Mouse (Mus musculus) megakaryocyte, embryonic 14.5 days (primary cell): Measurements from ENCODE around the gene Nbr1. TPM values are rescaled to one million over a fixed set of nuclear protein-coding genes. Genes with fewer than 3 reads are reported as not detected.
A peak's percentile ranks its signal among the peaks of the same experiment; 100 is the strongest.

Source experiments
- H3K27me3 ChIP-seq: replicated peaks from 2 replicates; pipeline ENCODE3; 2012; ENCODE audit warnings: inconsistent platforms
- H3K36me3 ChIP-seq: replicated peaks from 2 replicates; pipeline ENCODE3; 2012; ENCODE audit warnings: low read length, inconsistent platforms, mixed read lengths
- H3K4me1 ChIP-seq: 2 replicates; pipeline ENCODE4 v1.6.1; 2012; ENCODE audit warnings: inconsistent platforms
- H3K4me3 ChIP-seq: replicated peaks from 2 replicates; pipeline ENCODE3; 2012; ENCODE audit warnings: moderate library complexity, mild to moderate bottlenecking, inconsistent platforms
- H3K9me3 ChIP-seq: 2 replicates; pipeline ENCODE4 v1.6.1; 2012; ENCODE audit warnings: inconsistent platforms
- FLI1 ChIP-seq: IDR thresholded peaks from 2 replicates; pipeline ENCODE4 v1.6.1; 2012; ENCODE audit warnings: low read length, inconsistent platforms, mixed read lengths
- GATA1 ChIP-seq: IDR thresholded peaks from 3 replicates; pipeline ENCODE4 v1.6.1; 2012; ENCODE audit warnings: mixed read lengths, low read length, inconsistent platforms, borderline replicate concordance
- polyA plus RNA-seq: library from polyadenylated mRNA; stranded (reverse); fragments of >175 nt; gene quantifications from 2 replicates; pipeline ENCODE4 v1.2.3, GENCODE M21; 2012; ENCODE audit warnings: low replicate concordance; ENCODE audit not compliant: insufficient read depth

Nbr1 gene
- polyA plus RNA-seq, 1 experiment = 55.6 TPM

- Histone ChIP-seq H3K4me3 (peak overlapping the region; percentile 6), H3K9me3 (no peaks in the 10 kb centered on the region), H3K36me3 (peaks cover 57% of the 10 kb centered on the region), H3K4me1 (peaks cover 10% of the 10 kb centered on the region), H3K27me3 (no peaks in the 10 kb centered on the region)
- TF ChIP-seq GATA1 (no peak), FLI1 (no peak)
Measured at GRCm38 (mm10) chr11:101544132-101544531, 7.8 kb upstream of the Nbr1 start.

GRCm38 (mm10) chr11:101548526-101548925, 3.4 kb upstream of the Nbr1 start:
- H3K4me1 ChIP-seq = peaks cover 20% of the 10 kb centered on the region
- no peaks in the 10 kb centered on the region for H3K9me3 ChIP-seq
- H3K27me3 ChIP-seq = no peaks in the 10 kb centered on the region
- H3K4me3 ChIP-seq = no peak overlapping the region
- H3K36me3 ChIP-seq = peaks cover 36% of the 10 kb centered on the region
- TF ChIP-seq GATA1 (no peak), FLI1 (no peak)

- Histone ChIP-seq H3K4me1 (peaks cover 42% of the 10 kb centered on the region), H3K9me3 (no peaks in the 10 kb centered on the region), H3K36me3 (peaks cover 48% of the 10 kb centered on the region), H3K4me3 (peak overlapping the region; percentile 98), H3K27me3 (no peaks in the 10 kb centered on the region)
- TF ChIP-seq GATA1 = no peak
- TF ChIP-seq FLI1 = peak; percentile 47; the same call in 1 of the 2 replicates
Measured at GRCm38 (mm10) chr11:101552476-101553300, 739 bp downstream of the Nbr1 start.

- Histone ChIP-seq H3K27me3 (no peaks in the 10 kb centered on the region), H3K9me3 (no peaks in the 10 kb centered on the region), H3K4me3 (peak overlapping the region; percentile 98), H3K36me3 (peaks cover 48% of the 10 kb centered on the region), H3K4me1 (peaks cover 47% of the 10 kb centered on the region)
- TF ChIP-seq FLI1 (no peak), GATA1 (no peak)
Measured at GRCm38 (mm10) chr11:101553354-101553930, 1.5 kb downstream of the Nbr1 start.

- Histone ChIP-seq H3K4me1 (peaks cover 46% of the 10 kb centered on the region), H3K27me3 (no peaks in the 10 kb centered on the region), H3K36me3 (peaks cover 72% of the 10 kb centered on the region), H3K9me3 (no peaks in the 10 kb centered on the region), H3K4me3 (peak overlapping the region; percentile 29)
- TF ChIP-seq FLI1 (no peak), GATA1 (no peak)
Measured at GRCm38 (mm10) chr11:101556541-101556940, 4.6 kb downstream of the Nbr1 start.

GRCm38 (mm10) chr11:101556954-101557353, 5.0 kb downstream of the Nbr1 start:
- peaks cover 75% of the 10 kb centered on the region for H3K36me3 ChIP-seq

GRCm38 (mm10) chr11:101562391-101562790, 10.4 kb downstream of the Nbr1 start:
- H3K9me3 ChIP-seq = no peaks in the 10 kb centered on the region
- TF ChIP-seq GATA1 = no peak
- TF ChIP-seq FLI1 = no peak
- peak overlapping the region; percentile 62 for H3K4me3 ChIP-seq
- H3K36me3 ChIP-seq = peaks cover 92% of the 10 kb centered on the region
- H3K4me1 ChIP-seq = peaks cover 33% of the 10 kb centered on the region
- H3K27me3 ChIP-seq = no peaks in the 10 kb centered on the region

More at GRCm38 (mm10) chr11:101556954-101557353, 5.0 kb downstream of the Nbr1 start:
- H3K9me3 ChIP-seq = no peaks in the 10 kb centered on the region
- no peaks in the 10 kb centered on the region for H3K27me3 ChIP-seq
- no peak for TF ChIP-seq FLI1
- no peak for TF ChIP-seq GATA1
- peaks cover 50% of the 10 kb centered on the region for H3K4me1 ChIP-seq
- no peak overlapping the region for H3K4me3 ChIP-seq

GRCm38 (mm10) chr11:101568421-101568820, 16.5 kb downstream of the Nbr1 start:
- no peaks in the 10 kb centered on the region for H3K9me3 ChIP-seq
- H3K4me1 ChIP-seq = peaks cover 47% of the 10 kb centered on the region
- no peak for TF ChIP-seq GATA1
- H3K36me3 ChIP-seq = peaks cover 96% of the 10 kb centered on the region
- no peaks in the 10 kb centered on the region for H3K27me3 ChIP-seq
- H3K4me3 ChIP-seq = no peak overlapping the region

GRCm38 (mm10) chr11:101576116-101576515, 24.2 kb downstream of the Nbr1 start:
- Histone ChIP-seq H3K4me3 (no peak overlapping the region), H3K4me1 (peaks cover 28% of the 10 kb centered on the region), H3K27me3 (no peaks in the 10 kb centered on the region), H3K9me3 (no peaks in the 10 kb centered on the region), H3K36me3 (peaks cover 98% of the 10 kb centered on the region)
- no peak for TF ChIP-seq FLI1
- no peak for TF ChIP-seq GATA1

GRCm38 (mm10) chr11:101581081-101581764, 29.3 kb downstream of the Nbr1 start:
- Histone ChIP-seq H3K4me1 (peaks cover 30% of the 10 kb centered on the region), H3K27me3 (no peaks in the 10 kb centered on the region), H3K9me3 (no peaks in the 10 kb centered on the region), H3K36me3 (peaks cover 84% of the 10 kb centered on the region), H3K4me3 (peak overlapping the region; percentile 21)
- no peak for TF ChIP-seq GATA1
- TF ChIP-seq FLI1 = no peak
